Mouse (Mus musculus): ENCODE data around the gene Ppp2r5c.

Gene Ppp2r5c

DNA sequence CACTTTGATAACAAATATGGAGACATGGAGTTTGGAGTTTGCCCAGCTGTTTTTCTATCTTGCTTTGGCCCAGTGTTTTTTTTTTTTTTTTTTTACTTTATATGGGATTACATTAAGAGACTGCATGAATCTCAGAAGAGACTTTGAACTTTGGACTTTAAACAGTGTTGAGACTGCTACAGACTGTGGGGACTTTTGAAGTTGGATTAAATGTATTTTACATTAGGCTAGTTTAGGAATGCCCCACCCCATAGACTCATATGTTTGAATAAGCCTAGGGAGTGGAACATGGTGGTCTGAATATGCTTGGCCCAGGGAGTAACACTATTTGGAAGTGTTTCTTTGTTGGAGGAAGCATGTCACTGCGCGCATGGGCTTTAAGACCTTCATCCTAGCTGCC lies 4.7 kb upstream of the Ppp2r5c start:
- DNase-seq (ENCODE audit: low spot score), result no peak

GRCm38 (mm10) chr12:110444530-110444929 lies 2.4 kb upstream of the Ppp2r5c start:
- DNase-seq (ENCODE audit: low spot score), result no peak

GRCm38 (mm10) chr12:110445775-110446174 lies 1.1 kb upstream of the Ppp2r5c start:
- DNase-seq (ENCODE audit: low spot score), result no peak

GRCm38 (mm10) chr12:110447306-110447705 lies 386 bp downstream of the Ppp2r5c start:
- peak; percentile 70 for DNase-seq (ENCODE audit: low spot score)

DNA sequence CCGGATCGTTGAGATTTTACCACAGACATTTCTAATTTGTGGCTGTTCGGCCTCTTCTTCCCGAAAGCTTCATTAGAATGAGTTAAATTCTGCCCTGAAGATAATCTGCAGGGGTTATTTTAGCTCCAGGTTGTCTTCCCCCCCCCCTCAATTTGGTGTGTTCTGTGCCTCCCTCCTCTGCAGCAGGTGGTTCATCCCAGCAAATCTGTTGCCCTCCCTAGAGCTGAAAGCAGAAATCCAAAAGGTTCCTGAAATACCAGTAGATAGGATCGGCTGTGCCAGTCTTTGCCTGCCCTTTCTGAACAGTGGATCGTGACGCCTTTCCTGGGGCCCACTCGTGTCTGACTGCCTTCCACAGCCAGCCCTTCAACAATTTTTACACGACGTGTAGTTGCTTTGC lies 1.8 kb downstream of the Ppp2r5c start:
- DNase-seq (ENCODE audit: low spot score), result no peak

DNA sequence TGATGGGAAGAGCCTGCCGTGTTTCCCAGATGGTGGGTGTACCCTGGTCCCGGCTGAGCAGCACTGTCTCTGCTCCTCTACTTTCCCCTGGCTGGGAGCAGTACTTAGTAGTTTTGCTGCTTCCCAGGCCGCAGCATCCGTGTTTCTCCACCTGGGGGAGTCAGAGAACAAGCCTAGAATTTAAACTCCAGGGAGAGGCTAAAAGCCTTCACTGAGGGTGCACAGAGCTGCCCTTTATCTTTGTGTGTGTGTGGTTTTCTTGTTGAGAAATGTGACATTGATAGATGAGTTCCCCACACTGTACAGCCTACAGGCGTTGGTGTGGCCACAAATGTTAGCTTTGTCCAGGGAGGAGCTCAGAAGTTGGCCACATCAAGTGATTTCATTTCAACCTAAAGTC lies 7.3 kb downstream of the Ppp2r5c start:
- DNase-seq (ENCODE audit: low spot score), result peak; percentile 40

DNA sequence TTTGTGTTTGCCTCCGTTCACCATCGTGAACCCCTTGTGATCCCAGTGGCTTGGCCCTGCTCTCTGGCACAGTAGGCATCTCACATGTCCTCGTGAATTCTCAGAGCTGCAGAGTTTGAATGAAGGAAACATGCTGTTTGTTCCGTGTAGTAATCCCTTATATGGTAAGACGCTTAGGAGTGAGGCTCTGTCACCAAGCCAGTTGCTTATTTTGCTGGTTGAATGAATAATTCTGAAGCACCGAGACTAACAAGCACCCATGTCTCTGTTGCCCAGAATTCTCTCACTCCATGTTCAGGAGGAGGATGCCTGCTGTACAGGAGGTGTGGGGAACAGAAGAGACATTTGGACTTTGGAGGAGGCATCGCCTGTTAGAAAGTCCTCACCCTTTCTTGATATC lies 9.1 kb downstream of the Ppp2r5c start:
- no peak for DNase-seq (ENCODE audit: low spot score)

DNA sequence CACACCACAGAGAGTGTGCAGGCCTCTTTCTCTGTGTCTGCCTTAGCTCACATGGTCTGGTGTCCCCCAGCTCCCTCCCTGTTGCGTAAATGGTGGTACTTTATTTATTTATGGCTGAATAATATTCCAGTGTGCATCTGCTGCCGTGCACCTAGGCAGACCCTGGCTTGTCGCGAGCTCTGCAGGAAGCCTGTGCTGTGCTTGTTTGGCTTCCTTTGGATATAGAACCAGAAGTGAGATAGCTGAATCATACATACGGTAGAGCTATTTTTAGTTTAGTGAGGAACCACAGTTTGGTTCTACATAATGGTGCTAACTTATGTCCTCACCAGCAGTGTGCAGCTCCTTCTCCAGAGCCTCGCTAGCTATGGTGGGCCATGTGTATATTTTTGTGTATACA lies 11.7 kb downstream of the Ppp2r5c start:
- DNase-seq (ENCODE audit: low spot score), result no peak

- no peak for DNase-seq (ENCODE audit: low spot score)
Measured at GRCm38 (mm10) chr12:110460418-110461300, 13.7 kb downstream of the Ppp2r5c start.

GRCm38 (mm10) chr12:110463711-110464110 lies 16.8 kb downstream of the Ppp2r5c start:
- DNase-seq (ENCODE audit: low spot score), result no peak

DNA sequence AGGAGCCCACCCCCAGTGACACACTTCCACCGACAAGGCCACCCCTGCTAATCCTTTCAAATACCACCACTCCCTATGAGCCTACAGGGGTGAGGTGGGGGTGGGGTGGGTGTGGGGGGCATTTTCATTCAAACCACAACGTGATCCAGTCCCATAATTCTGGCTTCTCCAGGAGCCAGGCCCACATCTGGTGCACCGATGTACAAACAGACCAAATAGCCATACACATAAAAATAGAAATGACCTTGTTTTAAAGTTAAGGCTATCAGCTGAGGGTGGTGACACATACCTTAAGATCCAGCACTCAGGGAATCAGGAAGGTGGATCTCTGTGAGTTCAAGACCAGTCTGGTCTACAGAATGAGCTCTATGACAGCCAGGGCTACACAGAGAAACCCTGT lies 24.5 kb downstream of the Ppp2r5c start:
- DNase-seq (ENCODE audit: low spot score), result no peak

GRCm38 (mm10) chr12:110472247-110472646 lies 25.3 kb downstream of the Ppp2r5c start:
- no peak for DNase-seq (ENCODE audit: low spot score)

GRCm38 (mm10) chr12:110474497-110474896 lies 27.6 kb downstream of the Ppp2r5c start:
- no peak for DNase-seq (ENCODE audit: low spot score)

DNA sequence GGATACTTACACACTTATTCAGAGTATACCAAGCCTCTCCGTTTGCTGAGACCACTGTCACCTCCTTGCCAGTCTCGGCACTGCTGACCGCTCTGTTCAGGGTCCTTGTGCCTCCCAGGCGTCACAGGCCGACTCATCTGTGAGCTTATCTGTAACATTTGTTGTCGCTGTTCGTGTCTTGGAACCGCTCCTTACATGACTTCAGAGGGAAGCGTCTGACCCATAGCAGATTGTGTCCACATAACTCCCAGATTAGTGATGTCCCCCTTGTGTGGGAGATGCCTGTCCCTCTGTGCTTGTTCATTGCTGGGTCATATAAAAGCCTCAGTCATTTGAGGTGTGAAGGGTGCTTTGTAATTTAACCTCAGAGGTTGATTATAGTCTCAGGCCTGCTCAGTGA lies 29.6 kb downstream of the Ppp2r5c start:
- DNase-seq (ENCODE audit: low spot score), result peak; percentile 29

DNA sequence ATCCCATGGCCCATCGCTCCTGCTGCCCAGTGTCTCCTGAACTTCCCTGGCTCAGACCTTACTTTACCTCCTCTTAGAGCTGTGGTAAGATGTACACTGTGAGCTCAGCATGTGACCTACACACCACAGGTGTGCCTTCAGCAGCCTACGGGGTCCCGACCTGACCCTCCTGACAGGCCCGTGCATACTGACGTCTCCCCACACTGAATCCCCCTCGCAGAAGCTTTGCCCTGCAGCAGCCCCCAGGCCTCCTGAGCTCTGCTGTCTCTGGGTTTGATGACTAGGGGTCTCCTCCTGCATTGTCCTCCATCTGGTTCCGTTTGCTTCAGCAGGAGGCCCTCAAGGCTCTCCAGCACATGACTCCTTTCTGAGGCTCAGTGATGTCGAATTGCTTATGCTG lies 31.0 kb downstream of the Ppp2r5c start:
- DNase-seq (ENCODE audit: low spot score), result no peak

DNA sequence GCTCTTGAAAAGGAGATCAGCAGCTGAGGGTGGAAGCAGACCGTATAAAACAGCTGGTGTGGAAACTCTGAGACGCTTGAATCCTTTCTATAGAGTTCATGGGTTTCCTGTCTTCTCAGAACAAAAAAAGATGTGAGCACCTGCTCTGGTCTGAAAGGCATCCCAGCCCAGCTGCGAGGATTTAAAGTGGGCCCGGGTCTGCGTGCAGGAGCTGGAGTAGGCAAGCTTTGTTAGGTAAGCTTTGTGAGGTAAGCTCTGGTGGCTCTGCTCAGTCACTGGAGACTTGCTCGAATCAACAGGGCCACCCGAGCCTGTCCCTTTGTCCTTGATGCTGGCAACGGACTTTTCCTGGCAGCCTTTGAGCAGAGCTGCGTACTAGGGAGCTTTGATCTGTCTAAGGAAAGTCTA lies 31.7 kb downstream of the Ppp2r5c start:
- no peak for DNase-seq (ENCODE audit: low spot score)

GRCm38 (mm10) chr12:110479268-110479667 lies 32.3 kb downstream of the Ppp2r5c start:
- DNase-seq (ENCODE audit: low spot score), result no peak

DNA sequence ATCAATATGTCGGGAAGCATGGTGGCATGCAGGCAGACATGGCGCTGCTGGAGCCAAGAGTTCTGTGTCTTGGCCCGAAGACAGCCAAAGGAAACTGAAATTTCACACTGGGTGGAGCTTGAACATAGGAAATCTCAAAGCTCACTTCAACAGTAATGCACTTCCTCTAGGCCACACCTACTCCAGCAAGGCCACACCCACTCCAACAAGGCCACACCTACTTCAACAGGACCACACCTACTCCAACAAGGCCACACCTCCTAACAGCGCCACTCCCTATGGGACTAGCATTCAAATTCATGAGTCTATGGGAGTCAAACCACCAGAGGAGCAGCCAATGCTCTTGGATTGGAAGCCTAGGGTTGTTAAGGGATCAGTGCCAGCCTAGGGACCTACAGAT lies 33.8 kb downstream of the Ppp2r5c start:
- DNase-seq (ENCODE audit: low spot score), result no peak

DNA sequence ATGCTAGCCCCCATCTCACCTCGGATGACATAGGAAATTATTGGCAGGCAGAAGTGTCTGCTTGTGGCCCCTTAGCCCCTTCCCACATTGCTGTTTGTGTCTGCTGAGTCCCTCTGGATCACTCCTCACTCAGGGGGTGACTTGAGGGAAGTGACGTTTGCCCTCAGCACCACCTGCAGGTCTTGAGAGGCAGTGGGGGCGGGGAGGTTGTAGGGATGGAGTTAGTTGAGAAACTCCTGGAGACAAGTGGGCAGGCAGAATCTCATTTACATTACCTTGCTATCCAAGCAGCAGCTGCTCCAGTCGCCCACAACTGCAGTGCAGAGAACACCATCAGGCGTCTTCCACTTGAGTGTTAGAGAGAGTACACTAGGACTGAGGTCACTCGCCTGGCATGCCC lies 36.8 kb downstream of the Ppp2r5c start:
- no peak for DNase-seq (ENCODE audit: low spot score)

- DNase-seq (ENCODE audit: low spot score), result no peak
Measured at GRCm38 (mm10) chr12:110484824-110485584, 38.1 kb downstream of the Ppp2r5c start.

DNA sequence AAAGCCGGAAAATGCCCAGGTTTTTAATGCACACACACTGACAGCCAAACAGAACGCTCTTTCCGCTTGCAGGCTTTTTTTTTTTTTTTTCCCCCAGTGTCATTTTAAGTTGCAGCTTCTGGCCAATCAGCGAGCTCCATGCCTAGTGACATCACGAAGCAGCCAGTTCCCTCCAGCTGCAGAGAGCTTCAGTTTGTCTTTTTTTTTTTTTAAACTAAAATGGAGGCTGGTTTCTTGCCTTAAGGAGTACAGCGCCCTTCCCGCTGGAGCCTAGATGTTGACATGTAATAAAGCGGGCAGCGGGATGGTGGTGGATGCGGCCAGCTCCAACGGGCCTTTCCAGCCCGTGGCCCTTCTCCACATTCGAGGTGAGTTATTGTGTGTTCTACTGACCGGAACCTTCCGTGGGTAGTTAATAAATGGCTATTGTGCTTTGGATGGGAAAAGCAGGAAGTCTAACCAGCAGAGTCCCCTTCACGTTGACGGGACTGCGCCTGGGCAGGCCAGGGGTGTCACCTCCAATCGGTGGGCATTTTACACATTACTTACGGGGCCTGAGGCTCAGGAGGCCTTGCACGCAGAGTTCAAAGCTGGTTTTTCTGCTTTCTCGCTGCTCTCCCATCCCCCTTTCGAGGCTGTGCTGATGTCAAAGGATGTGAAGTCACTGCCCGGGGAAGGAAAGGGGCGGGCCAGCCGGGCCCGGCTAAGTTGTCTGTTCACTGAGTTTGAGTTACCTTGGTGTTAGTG lies 38.8 kb downstream of the Ppp2r5c start:
- DNase-seq (ENCODE audit: low spot score), result peak; percentile 76

DNA sequence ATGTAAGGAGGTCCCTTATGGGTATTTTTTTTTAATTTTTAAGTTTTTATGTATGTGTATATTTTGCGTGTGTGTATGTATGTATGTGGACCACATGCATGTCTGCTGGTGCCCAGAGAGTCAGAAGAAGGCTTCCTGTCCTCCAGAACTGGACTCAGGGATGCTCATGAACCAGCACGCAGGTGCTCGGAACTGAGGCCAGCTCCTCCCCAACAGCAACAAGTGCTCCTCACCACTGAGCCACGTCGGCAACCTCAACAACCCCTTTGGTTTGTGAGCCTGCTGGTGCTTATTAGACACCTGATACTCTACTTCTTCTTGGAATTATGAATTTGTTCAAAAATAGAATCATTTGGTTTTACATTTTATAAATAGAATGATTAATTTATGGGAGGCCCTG lies 39.9 kb downstream of the Ppp2r5c start:
- DNase-seq (ENCODE audit: low spot score), result no peak

GRCm38 (mm10) chr12:110488031-110488430 lies 41.1 kb downstream of the Ppp2r5c start:
- DNase-seq (ENCODE audit: low spot score), result no peak

All from testis, postnatal 14 days (tissue).